Mouse (Mus musculus) retina, postnatal 7 days (tissue): ENCODE measurements at regions not wholly inside any gene's neighbourhood (a gene's known extent, or its start where the extent isn't known, plus 50 kb on each side); places are given as distances from the start of the nearest gene placed in this dataset.
"Not testable (repeated sequence)": the region's sequence is repeated elsewhere in the genome, so short reads cannot be mapped to it uniquely, and the experiment has no call there.

Source experiments
- DNase-seq: peaks from one replicate; pipeline ENCODE4 v3.0.0-alpha.2; 2012; ENCODE audit warnings: low read depth, low spot score

- not testable (repeated sequence) for DNase-seq
Measured at GRCm38 (mm10) chr14:53599299-53599698, 654.6 kb downstream of the Dad1 start.

DNA sequence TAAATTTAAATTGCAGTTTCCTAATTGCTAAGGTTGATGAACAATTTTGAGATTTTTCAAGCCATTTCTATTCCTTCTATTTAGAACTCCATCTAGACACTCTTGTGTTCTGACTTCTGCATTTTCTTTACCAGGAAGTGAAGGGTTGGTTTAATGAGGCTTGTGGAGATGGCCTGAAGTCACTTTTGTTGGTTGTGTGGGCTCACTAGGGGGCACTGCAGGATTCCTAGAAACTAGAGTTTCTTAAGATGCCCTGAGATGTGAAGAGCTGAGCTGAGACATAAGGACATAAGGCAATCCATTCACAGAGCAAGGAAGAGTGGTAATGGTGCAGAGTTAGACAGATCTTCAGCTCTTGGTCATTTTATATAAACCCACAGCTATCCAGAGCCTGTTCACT is 656.6 kb downstream of the Dad1 start:
- not testable (repeated sequence) for DNase-seq

GRCm38 (mm10) chr14:53590601-53591000 is 663.3 kb downstream of the Dad1 start:
- not testable (repeated sequence) for DNase-seq

DNA sequence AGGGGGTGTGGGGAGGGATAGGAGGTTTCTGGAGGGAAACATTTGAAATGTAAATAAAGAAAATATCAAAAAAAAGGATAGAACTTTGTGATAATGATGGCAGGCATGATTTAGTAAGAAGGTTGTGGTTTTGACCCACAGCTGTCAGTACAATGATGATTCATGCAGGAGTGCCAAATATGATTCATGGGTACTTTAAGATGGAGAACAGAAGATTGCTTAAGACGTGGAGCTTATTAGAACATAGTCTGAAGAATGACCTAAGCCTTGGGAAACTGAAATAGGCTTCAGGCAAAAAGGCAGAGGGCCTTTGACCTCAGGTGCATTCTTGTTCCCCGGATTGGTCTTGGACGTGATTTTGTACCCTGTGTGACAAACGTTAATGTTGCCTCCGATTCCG is 671.4 kb downstream of the Dad1 start:
- DNase-seq: not testable (repeated sequence)

- DNase-seq: not testable (repeated sequence)
Measured at GRCm38 (mm10) chr14:53581734-53582133, 672.2 kb downstream of the Dad1 start.

GRCm38 (mm10) chr14:53576927-53577326 is 677.0 kb downstream of the Dad1 start:
- not testable (repeated sequence) for DNase-seq

- DNase-seq: not testable (repeated sequence)
Measured at GRCm38 (mm10) chr14:53572701-53573100, 681.2 kb downstream of the Dad1 start.

DNA sequence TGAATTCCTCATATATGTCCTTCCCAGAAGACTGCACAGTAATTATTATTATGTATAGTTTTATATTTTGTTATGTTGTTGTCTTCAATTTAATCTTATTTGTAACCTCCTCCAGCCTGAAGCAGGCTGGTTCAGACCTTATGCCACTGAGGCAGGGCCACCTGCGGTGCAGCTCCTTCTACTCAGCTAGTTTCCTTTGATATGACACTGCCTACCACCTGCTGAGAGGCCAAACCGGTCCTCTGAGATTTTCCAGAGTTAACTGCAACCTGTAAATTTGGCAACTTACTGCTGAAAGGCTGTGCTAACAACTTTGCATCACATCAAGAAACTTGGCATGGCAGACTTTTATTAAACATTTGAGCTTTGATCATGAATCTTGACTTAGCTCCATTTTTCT is 691.3 kb downstream of the Dad1 start:
- no peak for DNase-seq

DNA sequence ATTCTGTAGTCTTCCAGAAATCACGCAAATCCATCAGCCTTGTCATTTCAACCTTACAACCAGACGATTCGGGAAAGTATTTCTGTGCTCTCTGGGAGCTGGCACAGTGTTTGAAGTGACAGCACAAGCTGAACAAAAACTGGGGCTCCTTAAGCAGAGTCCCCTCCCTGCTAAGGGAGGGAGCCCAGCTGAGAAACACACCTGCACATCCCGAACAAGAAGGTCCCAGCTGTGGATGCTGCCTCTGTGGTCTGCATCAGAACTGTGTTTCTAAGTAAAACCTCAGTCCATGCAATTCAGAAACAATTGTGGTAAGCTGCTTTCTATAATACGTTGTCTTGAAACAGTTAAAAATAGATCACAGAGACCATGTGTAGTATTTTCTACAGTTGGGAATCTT is 693.8 kb downstream of the Dad1 start:
- DNase-seq: not testable (repeated sequence)

- not testable (repeated sequence) for DNase-seq
Measured at GRCm38 (mm10) chr14:53559386-53559920, 694.5 kb downstream of the Dad1 start.

GRCm38 (mm10) chr14:53553771-53554170 is 700.1 kb downstream of the Dad1 start:
- no peak for DNase-seq

GRCm38 (mm10) chr14:53547365-53547764 is 706.5 kb downstream of the Dad1 start:
- DNase-seq: not testable (repeated sequence)

- DNase-seq: no peak
Measured at GRCm38 (mm10) chr14:53545351-53545750, 708.6 kb downstream of the Dad1 start.

GRCm38 (mm10) chr14:53541640-53542039 is 712.3 kb downstream of the Dad1 start:
- DNase-seq: not testable (repeated sequence)

GRCm38 (mm10) chr14:53537895-53538294 is 716.0 kb downstream of the Dad1 start:
- DNase-seq: not testable (repeated sequence)

GRCm38 (mm10) chr14:53523430-53523829 is 730.5 kb downstream of the Dad1 start:
- not testable (repeated sequence) for DNase-seq

DNA sequence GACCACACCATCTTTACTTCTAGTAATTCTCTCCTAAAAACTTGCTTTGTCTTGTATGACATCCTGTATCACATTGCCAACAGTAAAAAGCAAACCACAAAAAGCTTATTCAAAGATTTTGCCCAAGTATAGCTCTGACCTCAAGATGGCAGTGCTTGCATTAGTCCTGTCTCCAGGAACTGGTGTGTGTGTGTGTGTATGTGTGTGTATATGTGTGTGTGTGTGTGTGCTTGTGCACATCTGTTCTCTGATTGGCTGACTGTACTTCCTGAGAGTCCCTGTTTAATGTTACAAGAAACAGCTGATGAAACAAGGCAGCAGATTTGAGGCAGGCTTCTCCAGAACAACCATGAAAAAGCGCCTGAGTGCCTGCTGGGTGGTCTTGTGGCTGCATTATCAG is 735.0 kb downstream of the Dad1 start:
- not testable (repeated sequence) for DNase-seq

GRCm38 (mm10) chr14:53516623-53517238 is 737.2 kb downstream of the Dad1 start:
- not testable (repeated sequence) for DNase-seq

GRCm38 (mm10) chr14:53505389-53505788 is 748.5 kb downstream of the Dad1 start:
- not testable (repeated sequence) for DNase-seq

DNA sequence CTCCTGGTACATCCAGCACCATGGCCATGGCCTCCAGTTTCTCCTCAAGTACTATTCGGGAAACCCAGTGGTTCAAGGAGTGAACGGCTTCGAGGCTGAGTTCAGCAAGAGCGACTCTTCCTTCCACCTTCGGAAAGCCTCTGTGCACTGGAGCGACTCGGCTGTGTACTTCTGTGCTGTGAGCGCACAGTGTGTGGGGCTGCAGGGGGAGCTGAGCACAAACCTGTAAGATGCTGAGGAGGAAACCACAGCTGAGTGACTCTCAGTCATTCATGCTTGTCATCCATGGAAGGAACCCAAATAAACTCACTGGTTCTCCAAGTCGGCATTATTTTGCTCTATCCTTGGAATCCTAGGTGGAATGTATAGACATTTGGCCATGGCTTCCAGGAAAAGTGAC is 765.5 kb downstream of the Dad1 start:
- not testable (repeated sequence) for DNase-seq

DNA sequence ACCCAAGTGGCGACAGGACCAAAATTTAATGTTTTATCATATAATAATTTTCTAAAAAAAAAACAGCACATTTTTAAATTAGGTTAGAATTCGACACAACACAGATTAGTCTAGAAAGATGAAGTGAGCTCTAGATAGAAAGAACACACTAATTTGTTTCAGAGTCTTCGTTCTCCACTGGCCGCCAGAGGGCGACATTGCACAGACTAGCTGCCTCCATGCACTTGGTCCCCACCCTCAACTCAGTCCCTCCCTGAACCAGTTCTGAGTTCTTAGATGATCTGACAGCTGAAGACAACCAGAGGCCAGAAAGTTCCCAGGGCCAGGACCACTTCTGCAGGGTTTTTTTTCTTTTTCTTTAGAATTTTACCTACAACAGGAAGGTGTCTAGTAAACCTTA is 766.3 kb downstream of the Dad1 start:
- DNase-seq: not testable (repeated sequence)

DNA sequence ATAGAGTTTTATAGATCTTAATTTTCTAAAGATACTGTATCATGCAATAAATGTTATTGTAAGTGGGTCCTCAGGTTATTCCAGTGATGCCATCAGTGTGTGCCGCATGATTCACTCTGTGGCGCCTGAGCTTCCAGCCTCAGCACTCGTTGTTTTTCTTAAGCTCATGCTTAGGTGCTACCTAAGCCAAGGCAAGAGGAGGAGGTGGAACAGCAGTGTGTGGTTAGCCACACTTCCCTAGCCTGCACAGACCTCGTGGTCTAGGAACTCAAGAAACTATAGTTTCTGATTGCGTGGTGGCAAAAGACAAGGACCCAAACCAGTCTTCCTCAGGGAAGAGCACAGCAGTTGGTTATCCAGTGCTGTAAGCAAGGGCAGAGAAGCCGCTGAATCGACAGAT is 779.7 kb downstream of the Dad1 start:
- DNase-seq: not testable (repeated sequence)

DNA sequence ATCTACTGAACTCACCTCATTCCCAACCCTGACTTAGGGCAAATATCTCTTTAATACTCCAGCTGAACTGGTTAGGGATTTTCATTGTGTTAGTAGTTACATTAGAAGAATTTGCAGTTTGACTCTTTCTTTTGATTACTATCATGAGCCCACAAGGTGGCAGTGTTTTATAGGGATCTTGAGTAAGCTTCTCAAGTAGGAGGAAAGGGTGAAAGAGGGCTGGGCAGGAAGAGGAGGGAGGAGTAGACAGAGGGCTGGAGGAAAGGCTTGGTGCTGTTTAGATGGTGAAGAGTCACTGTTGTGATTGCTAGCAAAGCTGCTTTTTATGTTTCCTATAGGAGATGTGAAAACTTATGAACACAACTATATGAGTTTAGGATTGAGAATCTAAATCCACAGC is 793.1 kb downstream of the Dad1 start:
- not testable (repeated sequence) for DNase-seq
